In genomic region chr11:84978113-84978512, GRCm38 (mm10) we compare ENCODE assay signal across 9 mouse cellular contexts. TPM values are rescaled to one million over a fixed set of nuclear protein-coding genes. Genes with fewer than 3 reads are reported as not detected.
DNase-seq lines count a peak whose midpoint lies in the region; ATAC-seq and TF ChIP-seq lines count a peak whose summit lies in the region.
"Had no signal": no experiment of that assay in that cellular context is flagged by ENCODE, and none has a peak within 500 bp of the region (broad histone marks: within the 10 kb centered on the region; RNA-seq: fewer than 3 reads in every experiment).

No protein-coding gene starts in this region.

- H3K79me2 ChIP-seq in heart, adult 2 months (replicated peaks; ENCODE audit: control insufficient read depth, insufficient read depth, low read length), result no peaks in the 10 kb centered on the region

- H3K4me3 ChIP-seq in heart, adult 2 months, result no peak overlapping the region
- no peak overlapping the region for H3K4me3 ChIP-seq in heart, embryonic 10.5 days
- H3K4me3 ChIP-seq in lung, adult 2 months (replicated peaks; ENCODE audit: extremely low read depth, low read depth, low read length), result no peak overlapping the region
- H3K4me3 ChIP-seq: megakaryocyte, embryonic 14.5 days had no signal

- H3K27me3 ChIP-seq in heart, adult 2 months (ENCODE audit: control insufficient read depth, insufficient read depth, low read length), result no peaks in the 10 kb centered on the region
- no peaks in the 10 kb centered on the region for H3K27me3 ChIP-seq in heart, embryonic 10.5 days (ENCODE audit: insufficient read depth, poor library complexity, severe bottlenecking)

- H3K36me3 ChIP-seq in heart, adult 2 months (ENCODE audit: control insufficient read depth, insufficient read depth, low read length), result no peaks in the 10 kb centered on the region
- no peaks in the 10 kb centered on the region; the same call in 1 of the 2 replicates for H3K36me3 ChIP-seq in heart, embryonic 10.5 days

- 47% methylated on average over 2 of the region's 2 CpGs for whole genome bisulfite sequencing in heart, adult 2 months
- WGBS in heart, embryonic 10.5 days, result 54% methylated on average over 2 of the region's 2 CpGs
- WGBS in lung, adult 2 months, result 52% methylated on average over 2 of the region's 2 CpGs

- H3K9ac ChIP-seq in heart, adult 2 months (ENCODE audit: low read depth, low read length), result no peak overlapping the region

- TF ChIP-seq EP300 in heart, adult 2 months (IDR thresholded peaks at IDR 0.05; ENCODE audit: insufficient read depth, low read depth, low read length), result no peak

- H3K4me1 ChIP-seq in heart, adult 2 months (ENCODE audit: control insufficient read depth, insufficient read depth, low read length), result peaks cover 7% of the 10 kb centered on the region
- H3K4me1 ChIP-seq in heart, embryonic 10.5 days, result peaks cover 8% of the 10 kb centered on the region; the same call in 1 of the 2 replicates
- peaks cover 3% of the 10 kb centered on the region; the same call in 1 of the 2 replicates for H3K4me1 ChIP-seq in lung, adult 2 months (ENCODE audit: control insufficient read depth, insufficient read depth, low read length)

- DNase-seq in heart, adult 2 months, result peak; percentile 32 to 58
- no peak for DNase-seq in heart, embryonic 10.5 days (ENCODE audit: low spot score)
- peak; percentile 36 to 65 for DNase-seq in spleen, postnatal 4 days (ENCODE audit: low spot score in 2 of 2)
- no peak for DNase-seq in spleen, postnatal 36 days (ENCODE audit: low spot score in 2 of 2)
- DNase-seq in cerebellum, postnatal 36 days, result peak; percentile 73 to 76
- DNase-seq in lung, adult 2 months, result no peak
- no peak for DNase-seq in natural killer cell, adult 2 months (ENCODE audit: low spot score in 2 of 2)

- no peak for TF ChIP-seq POLR2A in heart, adult 2 months (IDR thresholded peaks at IDR 0.05; ENCODE audit: insufficient read depth, low read depth, low read length)
- TF ChIP-seq POLR2A in lung, adult 2 months (IDR thresholded peaks at IDR 0.05; ENCODE audit: borderline replicate concordance, extremely low read depth, low read depth, low read length), result no peak

- no peaks in the 10 kb centered on the region for H3K9me3 ChIP-seq in heart, embryonic 10.5 days
- H3K9me3 ChIP-seq: megakaryocyte, embryonic 14.5 days had no signal

- peak overlapping the region; percentile 53 for H3K27ac ChIP-seq in heart, adult 2 months
- no peak overlapping the region for H3K27ac ChIP-seq in heart, embryonic 10.5 days

- TF ChIP-seq CTCF in heart, adult 2 months (IDR thresholded peaks at IDR 0.05), result peak; percentile 82
- TF ChIP-seq CTCF in lung, adult 2 months (IDR thresholded peaks at IDR 0.05; ENCODE audit: insufficient read depth, low read length), result peak; percentile 67

- ATAC-seq in inflammation-experienced regulatory T-cells, adult 6 months, result no peak

- intact Hi-C loops in heart, adult 2 months (cut with DNase I), result loop anchor here (1.0 kb wide), 1 partner anchor 59 kb away; no protein-coding TSS in a partner anchor

RNA-seq across cellular contexts. Expression of gene Car4, which starts 20.5 kb away (rescaled TPM):
- total RNA-seq in heart, adult 2 months (2021), result 10 to 100 TPM; 29.3 to 40.9 TPM
- polyA plus RNA-seq in heart, adult 2 months (2012; rRNA removed), result 23.0 and 40.2 TPM in 2 replicates
- polyA plus RNA-seq in heart, embryonic 10.5 days (2016; fragmentation: Nextera tagmentation; extraction: Ambion mirVana), result 24.1 and 38.2 TPM in 2 replicates
- polyA plus RNA-seq in lung, adult 2 months (2012; rRNA removed), result 143 and 190 TPM in 2 replicates
- polyA plus RNA-seq in inflammation-experienced regulatory T-cells, adult 6 months (2017; shearing (Covaris generic)), result not detected

Comparison
In these comparisons a context has a peak if more than half of its experiments do, and no peak if none do; other contexts are left out.
1. DNase-seq: peak in heart, adult 2 months (2 of 2), spleen, postnatal 4 days (2 of 2) and cerebellum, postnatal 36 days (2 of 2); none in heart, embryonic 10.5 days (single experiment), spleen, postnatal 36 days (0 of 2), lung, adult 2 months (single experiment) and natural killer cell, adult 2 months (0 of 2).
2. RNA of gene Car4, which starts 20.5 kb away (polyA plus RNA-seq): 143 to 190 TPM in lung, adult 2 months, 24.1 to 38.2 TPM in heart, embryonic 10.5 days and 23.0 to 40.2 TPM in heart, adult 2 months; not detected in inflammation-experienced regulatory T-cells, adult 6 months; every median in the first group is over 10 times any median in the second.